Mouse (Mus musculus): ENCODE measurements around the gene Odf3b.

GRCm38 (mm10) chr15:89340136-89340535, 38.9 kb downstream of the Odf3b start:
- TF ChIP-seq POLR2A (IDR thresholded peaks at IDR 0.05; ENCODE audit: insufficient read length, low read depth) (no peak), MAX (IDR thresholded peaks at IDR 0.05; ENCODE audit: low read depth) (no peak), CEBPB (IDR thresholded peaks at IDR 0.05; ENCODE audit: insufficient read depth, poor library complexity, severe bottlenecking) (no peak), TCF12 (IDR thresholded peaks at IDR 0.05; ENCODE audit: insufficient read depth, poor library complexity, severe bottlenecking) (no peak)
